Mouse (Mus musculus): ENCODE data around the gene Nelfe.

GRCm38 (mm10) chr17:34885615-34886014, 35.4 kb downstream of the Nelfe start:
- no peak for TF ChIP-seq EP300 (IDR thresholded peaks at IDR 0.05; ENCODE audit: low read depth)
- TF ChIP-seq CTCF (IDR thresholded peaks at IDR 0.05; ENCODE audit: low read depth): no peak

Measured in liver, embryonic 14.5 days (tissue).